Mouse (Mus musculus): ENCODE data around the gene Usp25. TPM values are rescaled to one million over a fixed set of nuclear protein-coding genes. Genes with fewer than 3 reads are reported as not detected.

The Usp25 gene
- total RNA-seq, 1 experiment, result 8.6 TPM

DNA sequence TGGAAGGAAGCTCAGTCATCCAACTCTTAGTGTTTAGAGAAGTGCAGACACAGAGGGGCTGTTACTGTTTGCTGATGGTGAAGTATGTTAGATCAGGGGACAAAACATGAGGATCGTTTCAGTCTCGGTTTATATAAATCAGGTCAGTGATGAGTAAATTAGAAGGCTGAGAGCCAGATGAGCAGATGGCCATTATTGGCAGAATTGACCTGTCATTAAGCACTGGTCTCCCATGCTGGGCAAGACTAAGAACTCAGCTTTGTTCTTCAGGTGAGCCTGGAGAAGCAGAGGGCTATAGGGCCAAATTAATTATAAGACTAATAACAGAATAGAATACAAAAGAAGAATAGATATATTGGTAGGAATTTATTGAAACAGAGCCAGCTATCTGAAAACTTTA lies 140.3 kb downstream of the Usp25 start:
- no peak overlapping the region for H3K4me3 ChIP-seq (ENCODE audit: insufficient read depth in 1 of 2, low read depth in 1 of 2, low read length in 2 of 2, poor library complexity in 1 of 2, severe bottlenecking in 1 of 2)
- in situ Hi-C loops (cut with MboI; ENCODE audit: low sequenced_read_pairs in 2 of 2, unreplicated experiment in 2 of 2), result no loop called here
- no peak for DNase-seq (ENCODE audit: low read depth, low spot score)
- no peaks in the 10 kb centered on the region for H3K4me1 ChIP-seq (ENCODE audit: control insufficient read depth in 2 of 2, insufficient read depth in 2 of 2, low read length in 2 of 2, poor library complexity in 1 of 2)
- H3K9ac ChIP-seq (ENCODE audit: insufficient read depth, low read depth, low read length, poor library complexity, severe bottlenecking), result no peak overlapping the region
- no peaks in the 10 kb centered on the region for H3K36me3 ChIP-seq (ENCODE audit: control insufficient read depth, insufficient read depth, low read length, poor library complexity, severe bottlenecking)
- H3K27ac ChIP-seq (ENCODE audit: insufficient read depth, low read depth, low read length, poor library complexity, severe bottlenecking), result no peak overlapping the region
- TF ChIP-seq ZC3H11A (IDR thresholded peaks at IDR 0.05; ENCODE audit: borderline replicate concordance, low read depth, low read length) (no peak), MAFK (IDR thresholded peaks at IDR 0.05; ENCODE audit: insufficient read depth, low read depth, low read length) (no peak), CHD2 (IDR thresholded peaks at IDR 0.05; ENCODE audit: low read depth, low read length) (no peak), ZNF384 (IDR thresholded peaks at IDR 0.05; ENCODE audit: low read depth, low read length) (no peak), HCFC1 (IDR thresholded peaks at IDR 0.05; ENCODE audit: borderline replicate concordance, insufficient read depth, low read length) (no peak)
- no peaks in the 10 kb centered on the region for H3K9me3 ChIP-seq (ENCODE audit: control insufficient read depth, insufficient read depth, low read depth, low read length)

- Histone ChIP-seq H3K36me3 (ENCODE audit: control insufficient read depth, insufficient read depth, low read length, poor library complexity, severe bottlenecking) (no peaks in the 10 kb centered on the region), H3K27ac (ENCODE audit: insufficient read depth, low read depth, low read length, poor library complexity, severe bottlenecking) (no peak overlapping the region), H3K4me3 (ENCODE audit: insufficient read depth in 1 of 2, low read depth in 1 of 2, low read length in 2 of 2, poor library complexity in 1 of 2, severe bottlenecking in 1 of 2) (no peak overlapping the region), H3K9ac (ENCODE audit: insufficient read depth, low read depth, low read length, poor library complexity, severe bottlenecking) (no peak overlapping the region), H3K4me1 (ENCODE audit: control insufficient read depth in 2 of 2, insufficient read depth in 2 of 2, low read length in 2 of 2, poor library complexity in 1 of 2) (no peaks in the 10 kb centered on the region), H3K9me3 (ENCODE audit: control insufficient read depth, insufficient read depth, low read depth, low read length) (no peaks in the 10 kb centered on the region)
- in situ Hi-C loops (cut with MboI; ENCODE audit: low sequenced_read_pairs in 2 of 2, unreplicated experiment in 2 of 2), result no loop called here
- no peak for TF ChIP-seq ZNF384 (IDR thresholded peaks at IDR 0.05; ENCODE audit: low read depth, low read length)
- TF ChIP-seq ZC3H11A (IDR thresholded peaks at IDR 0.05; ENCODE audit: borderline replicate concordance, low read depth, low read length), result no peak
- no peak for TF ChIP-seq MAFK (IDR thresholded peaks at IDR 0.05; ENCODE audit: insufficient read depth, low read depth, low read length)
- TF ChIP-seq CHD2 (IDR thresholded peaks at IDR 0.05; ENCODE audit: low read depth, low read length), result no peak
- TF ChIP-seq HCFC1 (IDR thresholded peaks at IDR 0.05; ENCODE audit: borderline replicate concordance, insufficient read depth, low read length), result no peak
- no peak for DNase-seq (ENCODE audit: low read depth, low spot score)
Observed at GRCm38 (mm10) chr16:77154831-77155230, 141.3 kb downstream of the Usp25 start.
